Mouse (Mus musculus) heart, embryonic 11.5 days (tissue): Measurements from ENCODE around the gene Cdk13. TPM values are rescaled to one million over a fixed set of nuclear protein-coding genes. Genes with fewer than 3 reads are reported as not detected.
A peak's percentile ranks its signal among the peaks of the same experiment; 100 is the strongest.

ENCODE experiments used
- ATAC-seq: fragments of 200-750 bp; cut with Nextera tagmentation; replicated peaks from 2 replicates; pipeline ENCODE4 v1.8.0; 2017; ENCODE audit warnings: moderate library complexity; ENCODE audit not compliant: insufficient number of reproducible peaks, low FRiP score, low TSS enrichment
- H3K27ac ChIP-seq: fragments of 300-500 bp; sonication (generic); 2 replicates; pipeline ENCODE4 v1.5.1; 2014; ENCODE audit warnings: mild to moderate bottlenecking, low read depth, low read length
- H3K27me3 ChIP-seq: fragments of 300-500 bp; sonication (generic); 2 replicates; pipeline ENCODE4 v1.6.1; 2014; ENCODE audit warnings: mild to moderate bottlenecking, low read length, mixed read lengths; ENCODE audit not compliant: control insufficient read depth, insufficient read depth
- H3K36me3 ChIP-seq: fragments of 300-500 bp; sonication (generic); 2 replicates; pipeline ENCODE4 v1.6.1; 2014; ENCODE audit warnings: mild to moderate bottlenecking, low read length, moderate library complexity, mixed read lengths; ENCODE audit not compliant: control insufficient read depth, insufficient read depth
- H3K4me1 ChIP-seq: fragments of 300-500 bp; sonication (generic); 2 replicates; pipeline ENCODE4 v1.6.1; 2014; ENCODE audit warnings: low read length; ENCODE audit not compliant: control insufficient read depth, insufficient read depth
- H3K4me2 ChIP-seq: fragments of 300-500 bp; sonication (generic); 2 replicates; pipeline ENCODE4 v1.6.1; 2014; ENCODE audit warnings: mild to moderate bottlenecking, moderate library complexity
- H3K4me3 ChIP-seq: fragments of 300-500 bp; sonication (generic); 2 replicates; pipeline ENCODE4 v1.5.1; 2014; ENCODE audit warnings: low read depth, low read length
- H3K9ac ChIP-seq: fragments of 300-500 bp; sonication (generic); 2 replicates; pipeline ENCODE4 v1.6.1; 2014; ENCODE audit warnings: mild to moderate bottlenecking, low read depth, low read length, moderate library complexity
- H3K9me3 ChIP-seq: fragments of 300-500 bp; sonication (generic); replicated peaks from 2 replicates; pipeline ENCODE4 v1.6.1; 2016; ENCODE audit warnings: low read length; ENCODE audit not compliant: control insufficient read depth
- WGBS: fragments of 180-500 bp; shearing (Covaris S2); extraction: QIAGEN DNeasy Blood & Tissue Kit; methylation state at CpG from one replicate; pipeline ENCODE4 v1.1.7; 2014; ENCODE audit not compliant: insufficient replicate concordance; 5-methylcytosine and 5-hydroxymethylcytosine counted together
- polyA plus RNA-seq: library from polyadenylated mRNA; unstranded; fragments of >200 nt; fragmentation: Nextera tagmentation; extraction: Ambion mirVana; gene quantifications from 2 replicates; pipeline ENCODE4 v1.2.1, GENCODE M21; 2014

The Cdk13 gene
- polyA plus RNA-seq = 10.5 and 18.0 TPM in 2 replicates

DNA sequence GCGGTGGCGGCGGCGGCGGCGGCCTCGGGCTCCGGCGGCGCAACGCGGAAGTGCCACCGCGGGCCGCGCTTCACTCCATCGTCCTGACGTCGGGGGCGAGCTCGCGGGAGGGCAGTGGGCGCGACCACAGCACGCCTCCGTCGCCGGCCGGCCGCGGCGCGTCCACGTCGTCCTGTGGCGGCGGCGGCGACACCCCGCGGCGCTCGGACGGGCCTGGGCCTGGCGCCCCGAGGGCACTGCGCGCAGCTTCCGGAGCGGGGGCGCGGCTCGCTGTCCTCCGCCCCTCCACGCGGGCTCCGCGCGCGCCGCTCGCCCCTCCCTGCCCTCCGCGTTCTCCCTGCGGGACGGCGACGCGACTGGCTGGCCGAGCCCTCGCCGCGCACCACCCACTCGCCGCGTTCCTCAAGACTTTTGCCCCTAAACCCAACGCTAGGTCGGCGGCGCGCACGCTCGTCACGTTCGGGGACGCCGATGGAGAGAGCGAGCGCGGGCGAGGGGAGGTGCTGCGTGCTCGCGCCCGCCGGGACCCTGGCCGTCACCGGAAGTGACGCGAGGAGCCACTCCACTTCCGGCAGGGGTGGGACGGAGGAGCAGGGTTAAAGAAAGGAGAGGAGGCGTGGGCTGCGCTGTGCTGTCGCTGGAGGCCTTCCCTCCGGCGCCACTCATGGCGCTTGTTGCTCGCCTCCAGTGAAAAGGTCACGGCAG lies at the start of gene Cdk13:
Cdk13 (minus strand) TSS at position 189 of the 705 bp plus-strand sequence.
- peak within 1 kb of the TSS; percentile 99 for H3K27ac ChIP-seq
- peak within 1 kb of the TSS; percentile 99 for H3K4me3 ChIP-seq
- H3K4me1 ChIP-seq = peaks cover 3% of the 10 kb centered on the region; the same call in 1 of the 2 replicates
- H3K9me3 ChIP-seq = no peaks in the 10 kb centered on the region
- H3K4me2 ChIP-seq = peak within 1 kb of the TSS; percentile 69
- H3K9ac ChIP-seq = peak within 1 kb of the TSS; percentile 78
- ATAC-seq = peak; percentile 94
- H3K27me3 ChIP-seq = no peaks in the 10 kb centered on the region
- WGBS = under 1% methylated on average over 75 of the region's 110 CpGs
- H3K36me3 ChIP-seq = no peaks in the 10 kb centered on the region

- Histone ChIP-seq H3K9me3 (no peaks in the 10 kb centered on the region), H3K9ac (no peak overlapping the region), H3K4me2 (no peak overlapping the region), H3K27me3 (no peaks in the 10 kb centered on the region), H3K4me3 (no peak overlapping the region), H3K27ac (no peak overlapping the region), H3K4me1 (no peaks in the 10 kb centered on the region), H3K36me3 (no peaks in the 10 kb centered on the region)
- ATAC-seq = no peak
- 95% methylated on average over 2 of the region's 2 CpGs for WGBS
These were observed 38.4 kb upstream of the Cdk13 start for GRCm38 (mm10) chr13:17843336-17843735.

DNA sequence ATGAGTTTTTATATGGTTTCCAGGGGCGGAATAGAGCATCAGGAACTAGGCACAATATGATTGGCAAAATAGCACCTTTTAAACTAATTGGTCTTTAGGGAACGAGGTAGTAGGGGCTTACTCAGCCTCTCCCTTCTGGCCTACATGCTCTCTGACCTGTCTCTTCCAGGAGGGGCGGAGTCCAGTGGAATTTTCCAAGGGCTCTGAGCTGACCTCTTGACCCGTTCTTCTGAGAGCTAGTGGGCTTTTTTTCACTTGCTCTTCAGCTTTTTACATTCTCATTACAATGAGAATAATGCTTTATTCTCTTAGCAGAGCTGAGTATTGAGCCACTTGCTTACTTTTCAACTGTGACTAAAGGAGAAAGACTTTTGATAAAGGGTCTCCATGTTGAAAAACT lies 37.9 kb upstream of the Cdk13 start:
- Histone ChIP-seq H3K4me2 (no peak overlapping the region), H3K4me3 (no peak overlapping the region), H3K9ac (no peak overlapping the region), H3K27ac (no peak overlapping the region), H3K9me3 (no peaks in the 10 kb centered on the region), H3K4me1 (no peaks in the 10 kb centered on the region), H3K36me3 (no peaks in the 10 kb centered on the region), H3K27me3 (no peaks in the 10 kb centered on the region)
- no peak for ATAC-seq
- 67% methylated on average over 4 of the region's 4 CpGs for WGBS

DNA sequence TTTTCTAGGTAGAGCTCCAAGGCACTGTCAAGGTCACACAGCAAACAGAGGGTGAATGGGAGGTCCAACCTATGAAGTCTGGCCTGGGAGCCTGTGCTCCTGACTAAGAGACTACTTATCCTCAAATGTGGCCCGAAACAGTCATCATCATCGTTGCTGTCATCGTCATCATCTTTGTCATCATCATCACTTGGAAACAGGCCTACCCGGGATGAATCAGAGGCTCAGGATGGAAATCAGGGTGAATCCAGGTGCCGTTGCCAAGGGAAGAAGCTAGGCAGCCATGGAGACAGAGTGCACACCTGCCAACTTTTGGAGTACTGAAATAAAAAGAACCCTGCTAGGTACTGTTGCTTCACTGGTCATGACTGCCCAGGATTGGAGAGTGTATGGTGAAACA lies 34.2 kb upstream of the Cdk13 start:
- Histone ChIP-seq H3K4me1 (no peaks in the 10 kb centered on the region), H3K4me2 (no peak overlapping the region), H3K27ac (no peak overlapping the region), H3K9me3 (no peaks in the 10 kb centered on the region), H3K4me3 (no peak overlapping the region), H3K27me3 (no peaks in the 10 kb centered on the region), H3K36me3 (no peaks in the 10 kb centered on the region), H3K9ac (no peak overlapping the region)
- ATAC-seq = no peak
- WGBS = 79% methylated on average over 5 of the region's 5 CpGs

- Histone ChIP-seq H3K27me3 (no peaks in the 10 kb centered on the region), H3K4me1 (no peaks in the 10 kb centered on the region), H3K9me3 (no peaks in the 10 kb centered on the region), H3K27ac (no peak overlapping the region), H3K36me3 (no peaks in the 10 kb centered on the region), H3K4me2 (no peak overlapping the region), H3K9ac (no peak overlapping the region), H3K4me3 (no peak overlapping the region)
- ATAC-seq = no peak
- WGBS = 30% methylated on average over 4 of the region's 4 CpGs
These were observed 33.6 kb upstream of the Cdk13 start for GRCm38 (mm10) chr13:17838484-17838851.

DNA sequence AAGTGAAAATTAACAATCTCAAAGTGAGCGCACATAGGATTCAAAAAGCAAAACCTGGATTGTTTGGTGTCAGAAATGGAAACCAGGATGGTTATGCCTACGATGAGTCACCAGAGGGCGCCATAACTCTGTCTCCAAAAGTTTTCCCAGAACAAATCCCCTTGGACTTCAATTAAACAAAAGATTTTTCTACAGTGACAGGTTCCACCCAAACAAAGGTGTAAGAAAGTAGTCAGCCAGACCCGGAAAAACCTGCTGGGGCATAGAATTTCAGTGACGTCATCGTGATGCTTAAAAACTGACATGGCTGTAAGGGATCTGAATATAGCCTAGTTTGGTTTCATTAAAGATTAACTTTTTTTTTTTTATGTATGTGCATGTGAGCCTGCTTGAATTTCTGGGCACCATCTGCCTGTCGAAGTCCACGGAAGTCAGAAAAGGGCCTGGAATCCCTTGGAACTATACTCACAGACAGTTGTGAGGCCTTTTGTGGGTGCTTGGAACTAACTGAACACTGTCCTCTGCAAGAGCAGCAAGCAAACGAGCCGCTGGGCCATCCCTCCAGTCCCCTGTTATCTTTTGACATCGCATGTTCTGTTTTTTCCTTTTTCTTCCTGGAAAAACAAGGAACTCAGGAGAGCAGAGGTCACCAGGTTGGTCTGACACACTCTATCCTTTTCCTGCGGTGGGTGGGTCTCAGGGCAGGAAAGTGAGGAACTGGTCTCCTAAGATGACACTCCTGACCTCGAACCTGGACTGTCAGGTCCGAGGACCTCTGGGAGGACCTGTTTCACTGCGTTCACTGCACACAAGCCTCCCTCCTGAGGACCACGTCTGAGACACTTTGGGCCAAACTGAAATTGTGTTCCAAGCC lies 33.0 kb upstream of the Cdk13 start:
- no peak for ATAC-seq

GRCm38 (mm10) chr13:17836808-17837207 lies 31.9 kb upstream of the Cdk13 start:
- Histone ChIP-seq H3K4me1 (no peaks in the 10 kb centered on the region), H3K9me3 (no peaks in the 10 kb centered on the region), H3K4me2 (no peak overlapping the region), H3K27me3 (no peaks in the 10 kb centered on the region), H3K27ac (no peak overlapping the region), H3K9ac (no peak overlapping the region), H3K4me3 (no peak overlapping the region), H3K36me3 (no peaks in the 10 kb centered on the region)
- WGBS = 66% methylated on average over 7 of the region's 7 CpGs
- no peak for ATAC-seq

More for the DNA sequence above, 33.0 kb upstream of the Cdk13 start:
- 41% methylated on average over 16 of the region's 16 CpGs for WGBS
- Histone ChIP-seq H3K9ac (no peak overlapping the region), H3K9me3 (no peaks in the 10 kb centered on the region), H3K4me1 (no peaks in the 10 kb centered on the region), H3K36me3 (no peaks in the 10 kb centered on the region), H3K27ac (no peak overlapping the region), H3K27me3 (no peaks in the 10 kb centered on the region), H3K4me3 (no peak overlapping the region), H3K4me2 (no peak overlapping the region)

DNA sequence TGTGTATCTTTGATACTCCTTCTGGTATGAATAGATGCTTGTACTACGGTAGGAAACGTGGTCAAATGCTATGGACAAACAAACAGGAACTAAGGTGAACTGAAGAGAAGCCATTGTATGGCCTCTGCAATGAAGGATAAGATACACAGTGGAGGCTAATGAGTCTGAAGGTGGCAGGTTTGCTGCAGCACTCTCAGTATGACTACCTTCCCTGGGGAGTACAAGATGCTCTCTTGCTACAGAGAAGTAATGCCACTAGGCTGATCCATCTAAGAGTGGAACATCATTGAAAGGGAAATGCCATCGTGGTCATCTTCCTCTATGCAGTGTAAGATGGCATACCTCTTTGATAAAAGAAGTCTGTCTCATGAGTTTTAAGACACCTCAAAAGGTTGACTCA lies 28.0 kb upstream of the Cdk13 start:
- Histone ChIP-seq H3K4me3 (no peak overlapping the region), H3K27me3 (no peaks in the 10 kb centered on the region), H3K27ac (no peak overlapping the region), H3K36me3 (no peaks in the 10 kb centered on the region), H3K4me1 (no peaks in the 10 kb centered on the region), H3K9ac (no peak overlapping the region), H3K9me3 (no peaks in the 10 kb centered on the region), H3K4me2 (no peak overlapping the region)
- ATAC-seq = no peak
- WGBS = 59% methylated on average over 3 of the region's 3 CpGs
